Mouse (Mus musculus) G1E (cell line): ENCODE data around the gene Tmem198. TPM values are rescaled to one million over a fixed set of nuclear protein-coding genes. Genes with fewer than 3 reads are reported as not detected.

Source experiments
- ATAC-seq: 2 replicates; pipeline ENCODE4 v1.8.0; 2016; ENCODE audit warnings: mild to moderate bottlenecking; ENCODE audit not compliant: insufficient number of reproducible peaks, poor library complexity, low FRiP score, severe bottlenecking; ENCODE audit errors: extremely low read depth
- DNase-seq: peaks from one replicate; pipeline ENCODE4 v3.0.0; 2012; ENCODE audit warnings: low spot score
- H3K27me3 ChIP-seq: 2 replicates; pipeline ENCODE4 v1.6.1; 2012; ENCODE audit warnings: mild to moderate bottlenecking, low read length, inconsistent platforms; ENCODE audit not compliant: insufficient read depth
- H3K36me3 ChIP-seq: replicated peaks from 2 replicates; pipeline ENCODE3; 2012; ENCODE audit warnings: mild to moderate bottlenecking, inconsistent platforms
- H3K4me1 ChIP-seq: 2 replicates; pipeline ENCODE4 v1.6.1; 2012; ENCODE audit warnings: low read depth, low read length, inconsistent platforms, mixed read lengths; ENCODE audit not compliant: insufficient read depth
- H3K4me3 ChIP-seq: 2 replicates; pipeline ENCODE4 v1.5.1; 2012; ENCODE audit warnings: low read depth, mild to moderate bottlenecking, inconsistent platforms, low read length, moderate library complexity, mixed read lengths
- H3K9me3 ChIP-seq: replicated peaks from 2 replicates; pipeline ENCODE4 v1.6.1; 2012; ENCODE audit warnings: inconsistent platforms
- CTCF ChIP-seq: IDR thresholded peaks from 2 replicates; pipeline ENCODE4 v1.5.1; 2012; ENCODE audit warnings: low read depth, low read length, inconsistent platforms, mixed read lengths
- GATA1 ChIP-seq: IDR thresholded peaks from 2 replicates; pipeline ENCODE4 v1.6.1; 2012; ENCODE audit warnings: borderline replicate concordance, low read length, inconsistent platforms, mixed read lengths
- GATA2 ChIP-seq: IDR thresholded peaks from 2 replicates; pipeline ENCODE4 v1.6.1; 2012; ENCODE audit warnings: low read depth, low read length, inconsistent platforms, borderline replicate concordance
- POLR2AphosphoS5 ChIP-seq: IDR thresholded peaks from 2 replicates; pipeline ENCODE4 v1.6.1; 2012; ENCODE audit warnings: low read depth, low read length, inconsistent platforms; ENCODE audit not compliant: insufficient replicate concordance
- TAL1 ChIP-seq: conservative IDR thresholded peaks from 2 replicates; pipeline ENCODE4 v1.6.1; 2012; ENCODE audit warnings: low read depth, low read length, inconsistent platforms, mixed read lengths
- polyA plus RNA-seq: library from polyadenylated mRNA; stranded (reverse); fragments of >175 nt; gene quantifications from 2 replicates; pipeline ENCODE4 v1.2.3, GENCODE M21; 2012
- total RNA-seq, 2 experiments: library from RNA; stranded (forward) in 1 of 2; stranded (reverse) in 1 of 2; fragments of 200-1000 nt in 1 of 2; fragments of >200 nt in 1 of 2; fragmentation: Nextera tagmentation in 1 of 2; gene quantifications; 2 replicates each; pipeline ENCODE4 v1.2.3; 2014 to 2017

Tmem198 gene
- total and polyA plus RNA-seq, 3 experiments: 0.30 to 4.0 (median 0.76) TPM

- Histone ChIP-seq H3K27me3 (peaks cover 12% of the 10 kb centered on the region; the same call in 1 of the 2 replicates), H3K4me1 (peaks cover 26% of the 10 kb centered on the region), H3K4me3 (no peak overlapping the region), H3K9me3 (no peaks in the 10 kb centered on the region), H3K36me3 (no peaks in the 10 kb centered on the region)
- TF ChIP-seq POLR2AphosphoS5: no peak
- no peak for TF ChIP-seq CTCF
- ATAC-seq (no peak), DNase-seq (no peak)
These were observed 38.7 kb downstream of the Tmem198 start for GRCm38 (mm10) chr1:75517984-75518383.

- TF ChIP-seq POLR2AphosphoS5: no peak
- TF ChIP-seq TAL1: no peak
- TF ChIP-seq GATA2: no peak
- no peak for TF ChIP-seq GATA1
- no peak for TF ChIP-seq CTCF
- no peak overlapping the region for H3K4me3 ChIP-seq
- no peaks in the 10 kb centered on the region for H3K9me3 ChIP-seq
- no peaks in the 10 kb centered on the region for H3K36me3 ChIP-seq
- H3K27me3 ChIP-seq: peaks cover 9% of the 10 kb centered on the region; the same call in 1 of the 2 replicates
- ATAC-seq (no peak), DNase-seq (no peak)
- peaks cover 26% of the 10 kb centered on the region for H3K4me1 ChIP-seq
These were observed 39.1 kb downstream of the Tmem198 start for GRCm38 (mm10) chr1:75518427-75518826.

- no peak for ATAC-seq
These were observed 40.2 kb downstream of the Tmem198 start for GRCm38 (mm10) chr1:75519576-75519975.

GRCm38 (mm10) chr1:75521321-75522031 lies 42.1 kb downstream of the Tmem198 start, which contains the start of gene Stk11ip:
Gene Stk11ip, plus strand, starts transcription at chr1:75521529.
- peaks cover 36% of the 10 kb centered on the region for H3K4me1 ChIP-seq
- TF ChIP-seq CTCF (no peak), POLR2AphosphoS5 (no peak), TAL1 (no peak), GATA1 (no peak), GATA2 (no peak)
- peaks cover 25% of the 10 kb centered on the region for H3K36me3 ChIP-seq
- no peaks in the 10 kb centered on the region for H3K9me3 ChIP-seq
- H3K4me3 ChIP-seq: peak within 1 kb of the TSS; percentile 75
- ATAC-seq (peak; percentile 96), DNase-seq (peak; percentile 99)
- peaks cover 5% of the 10 kb centered on the region; the same call in 1 of the 2 replicates for H3K27me3 ChIP-seq

More at GRCm38 (mm10) chr1:75519576-75519975, 40.2 kb downstream of the Tmem198 start:
- DNase-seq: peak; percentile 28
- Histone ChIP-seq H3K9me3 (no peaks in the 10 kb centered on the region), H3K36me3 (peaks cover 6% of the 10 kb centered on the region), H3K4me1 (peaks cover 32% of the 10 kb centered on the region), H3K27me3 (peaks cover 7% of the 10 kb centered on the region; the same call in 1 of the 2 replicates), H3K4me3 (no peak overlapping the region)
- TF ChIP-seq POLR2AphosphoS5 (no peak), GATA1 (no peak), GATA2 (no peak), TAL1 (no peak), CTCF (no peak)

- no peaks in the 10 kb centered on the region for H3K9me3 ChIP-seq
- H3K36me3 ChIP-seq: peaks cover 57% of the 10 kb centered on the region
- ATAC-seq (no peak), DNase-seq (no peak)
- H3K4me3 ChIP-seq: no peak overlapping the region
- peaks cover 31% of the 10 kb centered on the region for H3K4me1 ChIP-seq
- no peaks in the 10 kb centered on the region for H3K27me3 ChIP-seq
- no peak for TF ChIP-seq CTCF
- TF ChIP-seq GATA1: no peak
- TF ChIP-seq POLR2AphosphoS5: no peak
- no peak for TF ChIP-seq TAL1
- no peak for TF ChIP-seq GATA2
These were observed 45.3 kb downstream of the Tmem198 start for GRCm38 (mm10) chr1:75524679-75525078.

GRCm38 (mm10) chr1:75530546-75530945 lies 51.2 kb downstream of the Tmem198 start:
- TF ChIP-seq GATA1: no peak
- TF ChIP-seq TAL1: no peak
- TF ChIP-seq GATA2: no peak
- TF ChIP-seq CTCF: no peak
- no peak for TF ChIP-seq POLR2AphosphoS5
- DNase-seq: no peak
- Histone ChIP-seq H3K4me3 (no peak overlapping the region), H3K9me3 (no peaks in the 10 kb centered on the region), H3K4me1 (no peaks in the 10 kb centered on the region), H3K36me3 (peaks cover 98% of the 10 kb centered on the region), H3K27me3 (no peaks in the 10 kb centered on the region)
- ATAC-seq: no peak
